Mouse (Mus musculus) lung, adult 2 months (tissue): ENCODE results near the gene Plac1.

Experiments
- CTCF ChIP-seq: fragments of 200-500 bp; IDR thresholded peaks from 2 replicates; pipeline ENCODE4 v1.5.1; 2011; ENCODE audit warnings: mild to moderate bottlenecking, low read length, control low read depth; ENCODE audit not compliant: insufficient read depth
- POLR2A ChIP-seq: fragments of 200-500 bp; IDR thresholded peaks from 2 replicates; pipeline ENCODE4 v1.6.1; 2011; ENCODE audit warnings: low read depth, mild to moderate bottlenecking, control low read depth, low read length, borderline replicate concordance; ENCODE audit errors: extremely low read depth

DNA sequence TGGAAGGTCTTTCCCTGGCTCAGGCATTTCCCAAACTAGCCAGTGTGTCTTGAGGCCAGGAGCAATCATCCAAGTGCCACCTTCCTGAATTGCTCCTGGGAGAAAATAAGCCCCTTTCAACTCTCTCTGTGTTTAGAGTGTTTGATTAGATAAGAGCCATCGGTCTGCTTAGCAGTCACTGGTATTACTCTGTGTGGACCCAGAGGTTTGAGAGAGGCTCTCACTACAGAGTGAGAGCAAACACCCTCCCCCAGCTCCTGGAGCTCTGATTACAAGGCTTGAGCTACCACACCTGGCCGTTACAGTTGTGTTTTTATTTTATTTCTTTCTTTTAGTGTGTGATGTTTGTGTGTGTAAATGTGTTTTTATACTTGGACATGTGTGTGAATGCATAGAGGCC is 193.0 kb downstream of the Plac1 start:
- TF ChIP-seq POLR2A (no peak), CTCF (no peak)
